Mouse (Mus musculus): ENCODE results near the gene Pisd. TPM values are rescaled to one million over a fixed set of nuclear protein-coding genes. Genes with fewer than 3 reads are reported as not detected.

The Pisd gene
- polyA plus RNA-seq, 1 experiment from 2014 or later: 99.7 TPM

Other genes with a start within 250 kb of the Pisd start
- 20.4 and 20.5 TPM in 2 replicates for gene Yes1, start 174.5 kb downstream of the Pisd start, polyA plus RNA-seq (2015; fragmentation: Nextera tagmentation; extraction: Ambion mirVana)
- gene Gm20671, start 41.5 kb upstream of the Pisd start, polyA plus RNA-seq (2015; fragmentation: Nextera tagmentation; extraction: Ambion mirVana): not detected in 2 replicates
- gene Prr14l, start 68.6 kb upstream of the Pisd start, polyA plus RNA-seq (2015; fragmentation: Nextera tagmentation; extraction: Ambion mirVana): 7.9 and 11.8 TPM in 2 replicates
- gene Depdc5, start 78.1 kb upstream of the Pisd start, polyA plus RNA-seq (2015; fragmentation: Nextera tagmentation; extraction: Ambion mirVana): 26.1 and 26.6 TPM in 2 replicates
- 840 and 859 TPM in 2 replicates for gene Ywhah, start 233.2 kb upstream of the Pisd start, polyA plus RNA-seq (2015; fragmentation: Nextera tagmentation; extraction: Ambion mirVana)